Mouse (Mus musculus) liver, adult 2 months (tissue): ENCODE results near the gene Zfp275. TPM values are rescaled to one million over a fixed set of nuclear protein-coding genes. Genes with fewer than 3 reads are reported as not detected.

Experiments
- DNase-seq: peaks from one replicate; pipeline ENCODE4 v3.0.0-alpha.2; 2011; ENCODE audit warnings: low read depth, low spot score; ENCODE audit errors: extremely low read depth
- H3K27ac ChIP-seq: fragments of 200-500 bp; replicated peaks from 2 replicates; pipeline ENCODE4 v1.5.1; 2012; ENCODE audit warnings: low read depth, mild to moderate bottlenecking, control low read depth, inconsistent platforms, low read length; ENCODE audit not compliant: insufficient read depth
- H3K27me3 ChIP-seq: fragments of 200-500 bp; 2 replicates; pipeline ENCODE4 v1.6.1; 2012; ENCODE audit warnings: mild to moderate bottlenecking, moderate library complexity, low read length, inconsistent platforms; ENCODE audit not compliant: control insufficient read depth, insufficient read depth
- H3K36me3 ChIP-seq: fragments of 200-500 bp; 2 replicates; pipeline ENCODE4 v1.6.1; 2012; ENCODE audit warnings: low read length, inconsistent platforms; ENCODE audit not compliant: control insufficient read depth, insufficient read depth
- H3K4me1 ChIP-seq: fragments of 200-500 bp; 2 replicates; pipeline ENCODE4 v1.6.1; 2011; ENCODE audit warnings: low read length; ENCODE audit not compliant: control insufficient read depth, insufficient read depth
- H3K4me3 ChIP-seq: fragments of 200-500 bp; 2 replicates; pipeline ENCODE4 v1.5.1; 2011; ENCODE audit warnings: low read depth, mild to moderate bottlenecking, control low read depth, low read length, moderate library complexity; ENCODE audit not compliant: insufficient read depth
- H3K79me2 ChIP-seq: fragments of 200-500 bp; 2 replicates; pipeline ENCODE4 v1.6.1; 2012; ENCODE audit warnings: inconsistent platforms, mild to moderate bottlenecking, low read length, moderate library complexity; ENCODE audit not compliant: control insufficient read depth, insufficient read depth
- H3K9ac ChIP-seq: fragments of 200-500 bp; 2 replicates; pipeline ENCODE4 v1.6.1; 2012; ENCODE audit warnings: low read depth, mild to moderate bottlenecking, control low read depth, inconsistent platforms, low read length
- CTCF ChIP-seq: fragments of 200-500 bp; IDR thresholded peaks from 2 replicates; pipeline ENCODE4 v1.5.1; 2011; ENCODE audit warnings: low read depth, low read length, control low read depth
- POLR2A ChIP-seq: fragments of 200-500 bp; IDR thresholded peaks from 2 replicates; pipeline ENCODE4 v1.6.1; 2011; ENCODE audit warnings: low read length, control low read depth; ENCODE audit not compliant: insufficient read depth; ENCODE audit errors: extremely low read depth
- WGBS: fragments of 180-500 bp; shearing (Covaris S2); methylation state at CpG from one replicate; pipeline ENCODE4 v1.1.7; 2018; 5-methylcytosine and 5-hydroxymethylcytosine counted together
- polyA plus RNA-seq: library from polyadenylated mRNA; depleted of rRNA; stranded (reverse); fragments of >200 nt; gene quantifications from 2 replicates; pipeline ENCODE4 v1.2.3, GENCODE M21; 2012
- total RNA-seq: library from RNA; depleted of rRNA; stranded (reverse); fragments of >200 nt; gene quantifications from 2 replicates; pipeline ENCODE4 v1.2.3, GENCODE M21; 2014

The Zfp275 gene
- total and polyA plus RNA-seq, 2 experiments = 5.7 to 7.3 TPM

GRCm38 (mm10) chrX:73344346-73344745 is 1.9 kb downstream of the Zfp275 start:
- 40% methylated on average over 1 of the region's 1 CpGs for WGBS
- Histone ChIP-seq H3K79me2 (peaks cover 6% of the 10 kb centered on the region; the same call in 1 of the 2 replicates), H3K4me1 (no peaks in the 10 kb centered on the region; the same call in 1 of the 2 replicates), H3K36me3 (no peaks in the 10 kb centered on the region; the same call in 1 of the 2 replicates), H3K4me3 (no peak overlapping the region), H3K27me3 (no peaks in the 10 kb centered on the region), H3K9ac (no peak overlapping the region), H3K27ac (no peak overlapping the region)
- no peak for DNase-seq
- TF ChIP-seq CTCF = no peak
- no peak for TF ChIP-seq POLR2A

GRCm38 (mm10) chrX:73356163-73356562 is 13.7 kb downstream of the Zfp275 start:
- Histone ChIP-seq H3K36me3 (peaks cover 25% of the 10 kb centered on the region), H3K9ac (no peak overlapping the region), H3K4me3 (no peak overlapping the region), H3K27me3 (no peaks in the 10 kb centered on the region), H3K27ac (no peak overlapping the region), H3K4me1 (no peaks in the 10 kb centered on the region), H3K79me2 (no peaks in the 10 kb centered on the region)
- DNase-seq = no peak
- TF ChIP-seq POLR2A (no peak), CTCF (no peak)
- WGBS = 88% methylated on average over 2 of the region's 2 CpGs

- Histone ChIP-seq H3K9ac (no peak overlapping the region), H3K79me2 (no peaks in the 10 kb centered on the region), H3K27ac (no peak overlapping the region), H3K4me1 (no peaks in the 10 kb centered on the region), H3K36me3 (peaks cover 22% of the 10 kb centered on the region), H3K4me3 (no peak overlapping the region), H3K27me3 (no peaks in the 10 kb centered on the region)
- 81% methylated on average over 1 of the region's 1 CpGs for WGBS
- no peak for TF ChIP-seq CTCF
- no peak for TF ChIP-seq POLR2A
- no peak for DNase-seq
Measured at GRCm38 (mm10) chrX:73356719-73357118, 14.3 kb downstream of the Zfp275 start.

GRCm38 (mm10) chrX:73363291-73363690 is 20.9 kb downstream of the Zfp275 start:
- no peaks in the 10 kb centered on the region for H3K79me2 ChIP-seq
- no peak overlapping the region for H3K9ac ChIP-seq
- no peak overlapping the region for H3K4me3 ChIP-seq
- no peak for TF ChIP-seq CTCF
- no peak for TF ChIP-seq POLR2A
- DNase-seq = no peak
- H3K27me3 ChIP-seq = no peaks in the 10 kb centered on the region
- H3K27ac ChIP-seq = no peak overlapping the region
- H3K36me3 ChIP-seq = no peaks in the 10 kb centered on the region
- H3K4me1 ChIP-seq = no peaks in the 10 kb centered on the region

- Histone ChIP-seq H3K9ac (no peak overlapping the region), H3K4me1 (no peaks in the 10 kb centered on the region), H3K4me3 (no peak overlapping the region), H3K27me3 (no peaks in the 10 kb centered on the region), H3K27ac (no peak overlapping the region), H3K36me3 (no peaks in the 10 kb centered on the region), H3K79me2 (no peaks in the 10 kb centered on the region)
- no peak for DNase-seq
- 63% methylated on average over 6 of the region's 6 CpGs for whole genome bisulfite sequencing
- TF ChIP-seq CTCF (no peak), POLR2A (no peak)
Measured at GRCm38 (mm10) chrX:73384419-73384818, 42.0 kb downstream of the Zfp275 start.

- Histone ChIP-seq H3K36me3 (no peaks in the 10 kb centered on the region), H3K27ac (no peak overlapping the region), H3K27me3 (no peaks in the 10 kb centered on the region), H3K79me2 (no peaks in the 10 kb centered on the region), H3K4me3 (no peak overlapping the region), H3K9ac (no peak overlapping the region), H3K4me1 (no peaks in the 10 kb centered on the region)
- no peak for DNase-seq
- TF ChIP-seq POLR2A = no peak
- TF ChIP-seq CTCF = no peak
- WGBS = 32% methylated on average over 1 of the region's 1 CpGs
Measured at GRCm38 (mm10) chrX:73384924-73385323, 42.5 kb downstream of the Zfp275 start.
